Mouse (Mus musculus): ENCODE measurements around the gene Aifm3.

Aifm3 gene

GRCm38 (mm10) chr16:17489469-17490111 lies at the start of gene Aifm3:
Gene Aifm3, plus strand, starts transcription at chr16:17489611.
- peak; percentile 81 to 91 for DNase-seq

- peak; percentile 98 for DNase-seq
Measured at GRCm38 (mm10) chr16:17451541-17452372, 37.7 kb upstream of the Aifm3 start, which contains the start of gene Crkl. Gene Crkl, plus strand, starts transcription at chr16:17451987.

DNA sequence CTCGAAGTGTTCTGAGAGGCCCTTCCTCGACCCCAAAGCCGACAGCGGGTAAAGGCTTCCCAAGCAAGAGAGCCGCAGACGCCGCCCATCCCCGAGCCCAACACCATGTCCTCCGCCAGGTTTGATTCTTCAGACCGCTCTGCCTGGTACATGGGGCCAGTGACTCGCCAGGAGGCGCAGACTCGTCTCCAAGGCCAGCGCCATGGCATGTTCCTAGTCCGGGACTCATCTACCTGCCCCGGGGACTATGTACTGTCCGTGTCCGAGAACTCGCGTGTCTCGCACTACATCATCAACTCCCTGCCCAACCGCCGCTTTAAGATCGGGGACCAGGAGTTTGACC lies 37.1 kb upstream of the Aifm3 start:
- peak in 1 of 2 experiments; percentile 66 for DNase-seq

GRCm38 (mm10) chr16:17456901-17457300 lies 32.5 kb upstream of the Aifm3 start:
- peak in 1 of 2 experiments; percentile 17 for DNase-seq

DNA sequence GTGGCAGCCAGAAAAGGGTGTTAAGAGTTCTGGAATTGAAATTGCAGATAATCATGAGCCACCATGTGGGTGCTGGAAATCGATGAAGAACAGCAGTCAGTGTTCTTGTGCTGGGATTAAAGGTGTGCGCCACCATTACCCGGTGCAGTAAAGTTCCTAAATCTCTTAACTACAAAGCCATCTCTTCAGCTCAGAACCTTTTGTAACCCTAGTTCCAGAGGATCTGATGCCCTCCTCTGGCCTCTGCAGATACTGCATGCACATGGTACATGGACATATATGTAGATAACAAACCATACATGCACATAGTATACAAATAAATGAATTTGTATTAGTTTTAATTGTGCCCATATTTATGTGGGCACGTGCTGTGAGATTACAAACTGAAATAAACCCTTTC lies 29.2 kb upstream of the Aifm3 start:
- peak in 1 of 2 experiments; percentile 56 for DNase-seq

- no peak for DNase-seq
Measured at GRCm38 (mm10) chr16:17461596-17461995, 27.8 kb upstream of the Aifm3 start.

GRCm38 (mm10) chr16:17463184-17463583 lies 26.2 kb upstream of the Aifm3 start:
- no peak for DNase-seq

- DNase-seq: no peak
Measured at GRCm38 (mm10) chr16:17466875-17467663, 22.3 kb upstream of the Aifm3 start.

- no peak for DNase-seq
Measured at GRCm38 (mm10) chr16:17472498-17472897, 16.9 kb upstream of the Aifm3 start.

DNA sequence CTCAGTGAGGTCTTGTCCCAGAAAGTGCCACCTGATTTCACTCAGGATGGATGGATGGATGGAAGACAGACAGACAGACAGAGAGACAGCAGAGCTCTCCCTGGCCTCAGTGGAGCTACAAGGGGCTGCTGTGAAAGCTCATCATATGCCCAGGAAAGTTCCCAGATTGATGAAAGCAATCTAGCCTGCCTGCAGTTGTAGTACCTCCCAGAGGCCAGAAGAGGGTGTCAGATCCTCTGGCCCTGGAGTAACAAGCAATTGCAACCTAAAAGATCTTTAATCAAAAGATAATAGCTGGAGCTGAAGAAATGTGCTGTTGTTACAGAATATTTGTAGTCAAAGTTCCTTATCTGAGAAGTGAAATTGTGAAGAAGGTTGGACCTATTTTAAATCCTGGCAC lies 15.3 kb upstream of the Aifm3 start:
- DNase-seq: peak; percentile 61 to 68

GRCm38 (mm10) chr16:17474761-17475160 lies 14.7 kb upstream of the Aifm3 start:
- DNase-seq: no peak

GRCm38 (mm10) chr16:17475326-17475725 lies 14.1 kb upstream of the Aifm3 start:
- no peak for DNase-seq

- no peak for DNase-seq
Measured at GRCm38 (mm10) chr16:17478331-17478943, 11.0 kb upstream of the Aifm3 start.

DNA sequence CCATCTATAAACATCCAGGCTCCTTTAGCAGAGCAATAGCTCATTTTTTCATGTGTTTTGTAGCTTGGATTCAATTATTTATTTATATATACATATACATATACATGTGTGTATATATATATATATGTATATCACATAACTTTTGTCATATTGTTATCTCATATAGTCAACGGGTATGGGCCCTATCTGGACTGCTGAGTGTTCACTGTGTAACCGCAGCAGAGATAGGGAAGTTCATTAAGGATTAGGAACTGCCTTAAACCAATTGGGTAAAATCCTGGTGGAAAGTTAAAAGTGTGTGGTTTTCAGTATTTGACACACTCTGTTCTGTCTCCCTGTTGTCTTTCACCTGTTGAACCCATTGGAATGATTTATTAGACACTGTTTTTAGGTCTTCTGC lies 7.9 kb upstream of the Aifm3 start:
- DNase-seq: no peak

- DNase-seq: peak in 1 of 2 experiments; percentile 56
Measured at GRCm38 (mm10) chr16:17486505-17486904, 2.9 kb upstream of the Aifm3 start.

GRCm38 (mm10) chr16:17488478-17489468 lies 638 bp upstream of the Aifm3 start:
- DNase-seq: peak in 1 of 2 experiments; percentile 56

- peak; percentile 57 to 63 for DNase-seq
Measured at GRCm38 (mm10) chr16:17491154-17491553, 1.7 kb downstream of the Aifm3 start.

- peak; percentile 86 for DNase-seq
Measured at GRCm38 (mm10) chr16:17491896-17492561, 2.6 kb downstream of the Aifm3 start.

DNA sequence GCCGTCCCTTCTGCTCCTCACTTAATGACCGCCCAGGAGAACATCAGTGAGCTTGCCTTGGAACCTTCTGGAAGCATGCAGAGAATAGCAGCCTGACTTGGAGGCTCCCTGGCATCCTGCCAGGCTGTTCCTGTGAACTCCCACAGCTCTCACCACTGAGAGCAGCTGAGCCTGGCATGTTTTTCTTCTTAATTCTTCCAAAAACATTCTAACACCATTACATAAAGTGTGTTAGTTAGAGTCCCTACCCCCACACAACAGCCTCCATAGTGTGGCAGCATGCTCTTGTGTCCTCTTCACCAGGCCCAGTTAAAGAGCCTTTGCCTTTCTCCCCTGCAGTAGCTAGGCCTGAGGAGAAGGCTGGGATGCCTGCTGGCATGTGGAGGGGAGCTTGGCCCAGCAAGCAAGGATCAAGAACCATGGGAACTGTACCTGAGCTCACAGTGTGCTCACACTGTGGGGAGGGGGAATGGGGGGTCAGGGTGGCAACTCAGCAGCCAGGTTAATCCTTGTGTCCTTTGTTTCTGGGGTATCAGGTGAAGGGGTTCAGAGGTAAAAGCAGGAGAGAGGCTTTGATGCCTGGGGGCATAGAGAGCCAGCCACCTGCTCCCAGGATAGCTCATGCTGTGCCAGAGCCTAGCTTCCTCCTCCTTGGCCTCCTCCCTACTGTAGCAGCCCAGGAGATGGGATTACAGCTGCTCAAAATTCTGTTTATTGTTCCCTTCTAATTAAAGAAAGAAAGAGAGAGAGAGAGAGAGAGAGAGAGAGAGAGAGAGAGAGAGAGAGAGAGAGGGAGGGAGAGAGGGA lies 7.3 kb downstream of the Aifm3 start:
- DNase-seq: peak; percentile 83 to 87

Measured in cerebellum, postnatal 25 days (tissue).